Mouse (Mus musculus) bone marrow, adult 2 months (tissue): Measurements from ENCODE around the gene Soat2.

ENCODE experiments used
- CTCF ChIP-seq: fragments of 200-500 bp; IDR thresholded peaks from 2 replicates; pipeline ENCODE4 v1.5.1; 2011; ENCODE audit warnings: low read length, control low read depth; ENCODE audit not compliant: control insufficient read depth, insufficient read depth
- POLR2A ChIP-seq: fragments of 200-500 bp; IDR thresholded peaks from 2 replicates; pipeline ENCODE4 v1.6.1; 2011; ENCODE audit warnings: low read depth, mild to moderate bottlenecking, control low read depth, low read length, borderline replicate concordance; ENCODE audit not compliant: control insufficient read depth

DNA sequence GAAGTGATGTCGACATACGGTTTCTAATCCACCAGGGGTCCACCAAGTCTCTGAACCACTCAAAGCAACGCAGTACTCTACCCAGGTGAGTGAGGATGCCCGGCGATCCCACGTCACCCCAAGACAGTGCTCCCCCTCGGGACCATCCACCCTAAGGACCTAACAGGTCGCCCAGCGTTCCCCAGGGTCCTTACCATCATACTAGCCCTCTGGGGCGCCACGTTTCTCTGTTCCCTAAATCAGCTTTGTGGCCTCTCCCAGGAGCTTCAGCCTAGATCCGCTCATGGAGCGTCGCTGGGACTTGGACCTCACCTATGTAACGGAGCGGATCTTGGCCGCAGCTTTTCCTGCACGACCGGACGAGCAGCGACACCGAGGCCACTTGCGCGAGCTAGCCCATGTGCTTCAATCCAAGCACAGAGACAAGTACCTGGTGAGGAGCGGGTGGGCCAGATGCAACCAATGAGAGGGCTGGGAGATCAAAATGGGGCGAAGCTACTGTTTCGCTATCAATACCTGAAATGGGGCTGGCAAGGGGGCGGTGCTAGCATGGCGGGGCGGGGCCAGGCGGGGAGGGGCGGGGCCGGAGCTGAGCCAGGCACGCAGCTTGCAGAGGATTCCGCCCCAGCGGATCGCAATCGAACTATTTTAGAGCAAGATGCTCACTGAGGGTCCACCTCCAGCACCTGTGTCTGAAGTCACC lies 43.4 kb upstream of the Soat2 start:
- TF ChIP-seq CTCF = no peak
- no peak for TF ChIP-seq POLR2A
